Mouse (Mus musculus) heart, adult 2 months (tissue): ENCODE data around the gene Vps9d1.

ENCODE experiments used
- CTCF ChIP-seq: fragments of 200-600 bp; IDR thresholded peaks from 2 replicates; pipeline ENCODE4 v1.8.1; 2022; ENCODE audit warnings: antibody characterized with exemption, mild to moderate bottlenecking, moderate library complexity
- POLR2A ChIP-seq: fragments of 200-500 bp; IDR thresholded peaks from 2 replicates; pipeline ENCODE4 v1.6.1; 2011; ENCODE audit warnings: mild to moderate bottlenecking, low read depth, low read length, control low read depth; ENCODE audit not compliant: insufficient read depth

DNA sequence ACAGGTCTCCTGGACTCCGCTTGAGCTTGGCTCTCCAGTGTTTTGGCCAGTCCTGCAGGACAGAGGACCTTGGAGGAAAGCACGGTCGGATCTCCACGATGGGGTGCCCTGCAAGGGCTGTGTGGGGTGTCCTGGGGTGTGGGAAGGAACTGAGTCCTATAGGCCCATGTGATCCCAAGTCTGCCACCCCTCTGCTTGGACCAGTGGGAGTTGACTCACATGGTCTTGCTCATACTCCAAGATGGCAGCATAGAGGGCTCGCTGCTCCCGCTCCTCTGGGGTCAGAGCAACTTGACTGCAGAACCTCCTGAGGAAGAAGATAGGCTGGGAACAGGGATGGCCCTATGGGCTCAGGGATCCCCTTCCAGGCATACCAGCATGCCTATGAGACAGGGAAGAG, 6.4 kb downstream of the Vps9d1 start:
- no peak for TF ChIP-seq CTCF
- TF ChIP-seq POLR2A = no peak
